Mouse (Mus musculus) liver, embryonic 14.5 days (tissue): ENCODE data around the gene Cd83. TPM values are rescaled to one million over a fixed set of nuclear protein-coding genes. Genes with fewer than 3 reads are reported as not detected.

Source experiments
- ATAC-seq: fragments of 200-750 bp; cut with Nextera tagmentation; 2 replicates; pipeline ENCODE4 v1.8.0; 2017; ENCODE audit warnings: moderate number of reproducible peaks, mild to moderate bottlenecking, moderate library complexity; ENCODE audit not compliant: insufficient read depth
- DNase-seq, 3 experiments: peaks; one replicate each; pipeline ENCODE4 v3.0.0-alpha.2; 2012 to 2013; ENCODE audit warnings: low read depth in 3 of 3, low spot score in 3 of 3
- H3K27ac ChIP-seq: fragments of 300-500 bp; sonication (generic); 2 replicates; pipeline ENCODE4 v1.5.1; 2014; ENCODE audit warnings: moderate library complexity, mild to moderate bottlenecking, control low read depth, inconsistent platforms
- H3K27me3 ChIP-seq: fragments of 300-500 bp; sonication (generic); 2 replicates; pipeline ENCODE4 v1.6.1; 2014; ENCODE audit warnings: mild to moderate bottlenecking, low read length, moderate library complexity; ENCODE audit not compliant: control insufficient read depth, insufficient read depth
- H3K36me3 ChIP-seq: fragments of 300-500 bp; sonication (generic); replicated peaks from 2 replicates; pipeline ENCODE4 v1.6.1; 2014; ENCODE audit warnings: low read depth; ENCODE audit not compliant: control insufficient read depth, insufficient read depth
- H3K4me1 ChIP-seq, 2 experiments: fragments of 200-500 bp in 1 of 2; fragments of 300-500 bp in 1 of 2; sonication (generic) in 1 of 2; replicated peaks; 2 replicates each; pipeline ENCODE4 v1.6.1; 2012 to 2014; ENCODE audit warnings: antibody characterized with exemption in 1 of 2, inconsistent platforms in 1 of 2, low read length in 1 of 2; ENCODE audit not compliant: control insufficient read depth in 2 of 2, insufficient read depth in 2 of 2
- H3K4me2 ChIP-seq: fragments of 300-500 bp; sonication (generic); 2 replicates; pipeline ENCODE4 v1.6.1; 2014; ENCODE audit warnings: low read depth, mild to moderate bottlenecking, control low read depth, moderate library complexity
- H3K4me3 ChIP-seq, 2 experiments: fragments of 200-500 bp in 1 of 2; fragments of 300-500 bp in 1 of 2; sonication (generic) in 1 of 2; 2 replicates each; pipeline ENCODE4 v1.5.1; 2012 to 2014; ENCODE audit warnings: low read depth in 2 of 2, low read length in 2 of 2, mild to moderate bottlenecking in 2 of 2, control low read depth in 1 of 2, inconsistent platforms in 1 of 2, moderate library complexity in 1 of 2; ENCODE audit not compliant: insufficient read depth in 1 of 2
- H3K9ac ChIP-seq: fragments of 300-500 bp; sonication (generic); replicated peaks from 2 replicates; pipeline ENCODE4 v1.6.1; 2014; ENCODE audit warnings: mild to moderate bottlenecking, control low read depth, moderate library complexity
- H3K9me3 ChIP-seq: fragments of 300-500 bp; sonication (generic); 2 replicates; pipeline ENCODE4 v1.6.1; 2016; ENCODE audit warnings: low read length, mixed read lengths; ENCODE audit not compliant: control insufficient read depth
- CTCF ChIP-seq: IDR thresholded peaks from 2 replicates; pipeline ENCODE4 v1.5.1; 2016; ENCODE audit warnings: antibody characterized with exemption, low read depth, control low read depth
- EP300 ChIP-seq: IDR thresholded peaks from 2 replicates; pipeline ENCODE4 v1.6.1; 2016; ENCODE audit warnings: antibody characterized with exemption, low read depth
- WGBS: fragments of 180-500 bp; shearing (Covaris S2); extraction: QIAGEN DNeasy Blood & Tissue Kit; methylation state at CpG from one replicate; pipeline ENCODE4 v1.1.7; 2014; ENCODE audit not compliant: insufficient replicate concordance; 5-methylcytosine and 5-hydroxymethylcytosine counted together
- polyA plus RNA-seq, 2 experiments: library from polyadenylated mRNA; depleted of rRNA in 1 of 2; stranded (reverse) in 1 of 2; unstranded in 1 of 2; fragments of >200 nt; fragmentation: Nextera tagmentation in 1 of 2; extraction: Ambion mirVana in 1 of 2; gene quantifications; 2 replicates each; pipeline versions ENCODE4 v1.2.1 to v1.2.3; 2012 to 2014

The Cd83 gene
- polyA plus RNA-seq, 2 experiments, result 0.37 to 0.67 TPM

- no peak overlapping the region for H3K4me2 ChIP-seq
- no peak overlapping the region for H3K9ac ChIP-seq
- H3K36me3 ChIP-seq, result no peaks in the 10 kb centered on the region
- TF ChIP-seq EP300, result no peak
- TF ChIP-seq CTCF, result no peak
- H3K9me3 ChIP-seq, result no peaks in the 10 kb centered on the region
- H3K27ac ChIP-seq, result no peak overlapping the region
- WGBS, result 55% methylated on average over 14 of the region's 14 CpGs
- ATAC-seq, result no peak
- no peaks in the 10 kb centered on the region for H3K4me1 ChIP-seq
- no peak for DNase-seq
- H3K4me3 ChIP-seq, result no peak overlapping the region
- H3K27me3 ChIP-seq, result no peaks in the 10 kb centered on the region
These were observed 22.0 kb downstream of the Cd83 start for GRCm38 (mm10) chr13:43806371-43807271.

- Histone ChIP-seq H3K9me3 (no peaks in the 10 kb centered on the region), H3K36me3 (no peaks in the 10 kb centered on the region), H3K27ac (no peak overlapping the region), H3K4me3 (no peak overlapping the region), H3K4me2 (no peak overlapping the region), H3K27me3 (no peaks in the 10 kb centered on the region), H3K4me1 (no peaks in the 10 kb centered on the region), H3K9ac (no peak overlapping the region)
- TF ChIP-seq EP300 (no peak), CTCF (no peak)
- DNase-seq (no peak), ATAC-seq (no peak)
- 68% methylated on average over 3 of the region's 3 CpGs for WGBS
These were observed 22.7 kb downstream of the Cd83 start for GRCm38 (mm10) chr13:43807272-43807675.

GRCm38 (mm10) chr13:43810621-43811020 is 26.0 kb downstream of the Cd83 start:
- ATAC-seq (no peak), DNase-seq (no peak)
- Histone ChIP-seq H3K4me1 (no peaks in the 10 kb centered on the region), H3K27ac (no peak overlapping the region), H3K9me3 (no peaks in the 10 kb centered on the region), H3K27me3 (no peaks in the 10 kb centered on the region), H3K9ac (no peak overlapping the region), H3K4me3 (no peak overlapping the region), H3K4me2 (no peak overlapping the region), H3K36me3 (no peaks in the 10 kb centered on the region)
- WGBS, result 56% methylated on average over 6 of the region's 6 CpGs
- TF ChIP-seq CTCF (no peak), EP300 (no peak)

- Histone ChIP-seq H3K4me1 (no peaks in the 10 kb centered on the region), H3K27ac (no peak overlapping the region), H3K4me3 (no peak overlapping the region), H3K9me3 (no peaks in the 10 kb centered on the region), H3K36me3 (no peaks in the 10 kb centered on the region), H3K27me3 (no peaks in the 10 kb centered on the region), H3K4me2 (no peak overlapping the region), H3K9ac (no peak overlapping the region)
- ATAC-seq (no peak), DNase-seq (no peak)
- WGBS, result 60% methylated on average over 3 of the region's 3 CpGs
- no peak for TF ChIP-seq EP300
- TF ChIP-seq CTCF, result no peak
These were observed 27.3 kb downstream of the Cd83 start for GRCm38 (mm10) chr13:43811835-43812234.

- H3K4me2 ChIP-seq, result no peak overlapping the region
- no peaks in the 10 kb centered on the region for H3K9me3 ChIP-seq
- ATAC-seq (no peak), DNase-seq (no peak)
- no peak overlapping the region for H3K9ac ChIP-seq
- H3K4me1 ChIP-seq, result no peaks in the 10 kb centered on the region
- no peaks in the 10 kb centered on the region for H3K27me3 ChIP-seq
- 74% methylated on average over 8 of the region's 8 CpGs for WGBS
- H3K27ac ChIP-seq, result no peak overlapping the region
- H3K36me3 ChIP-seq, result no peaks in the 10 kb centered on the region
- TF ChIP-seq CTCF (no peak), EP300 (no peak)
- no peak overlapping the region for H3K4me3 ChIP-seq
These were observed 28.9 kb downstream of the Cd83 start for GRCm38 (mm10) chr13:43813431-43813830.
